8 mouse cellular contexts compared by ENCODE assay signal in genomic region chr11:120577211-120578023, GRCm38 (mm10). TPM values are rescaled to one million over a fixed set of nuclear protein-coding genes. Genes with fewer than 3 reads are reported as not detected.
DNase-seq lines count a peak whose midpoint lies in the region; ATAC-seq lines count a peak whose summit lies in the region.

No protein-coding gene starts in this region.

- no peak for ATAC-seq in forebrain, embryonic 11.5 days (replicated peaks; ENCODE audit: low FRiP score)
- no peak for ATAC-seq in liver, embryonic 16.5 days (ENCODE audit: low read depth)

- no peak for DNase-seq in forebrain, embryonic 10.5 days (ENCODE audit: extremely low spot score, low spot score)
- no peak for DNase-seq in forebrain, embryonic 11.5 days (ENCODE audit: low spot score)
- DNase-seq in right cerebral cortex, postnatal 14 days = peak; percentile 37
- no peak for DNase-seq in right cerebral cortex, adult 2 months (ENCODE audit: low spot score in 2 of 2)
- DNase-seq in induced T-regulatory cell, adult 2 months (ENCODE audit: low read depth) = peak; percentile 70
- no peak for DNase-seq in left cerebral cortex, postnatal 4 days
- DNase-seq in c-Kit-positive CD71-positive TER-119-positive erythroid progenitor cells, embryonic 14.5 days (ENCODE audit: low spot score) = no peak

- WGBS in forebrain, embryonic 10.5 days = 84% methylated on average over 7 of the region's 7 CpGs
- 78% methylated on average over 7 of the region's 7 CpGs for WGBS in forebrain, embryonic 11.5 days
- WGBS in liver, embryonic 16.5 days (ENCODE audit: insufficient replicate concordance) = 71% methylated on average over 7 of the region's 7 CpGs

- peaks cover 44% of the 10 kb centered on the region for H3K36me3 ChIP-seq in forebrain, embryonic 10.5 days (replicated peaks)
- H3K36me3 ChIP-seq in forebrain, embryonic 11.5 days (ENCODE audit: control insufficient read depth, insufficient read depth, low read length) = peaks cover 16% of the 10 kb centered on the region
- peaks cover 16% of the 10 kb centered on the region for H3K36me3 ChIP-seq in liver, embryonic 16.5 days (ENCODE audit: control insufficient read depth, insufficient read depth)

- H3K4me3 ChIP-seq in forebrain, embryonic 10.5 days = peak overlapping the region; percentile 5; the same call in 1 of the 2 replicates
- H3K4me3 ChIP-seq in forebrain, embryonic 11.5 days (ENCODE audit: low read depth, low read length) = no peak overlapping the region
- peak overlapping the region; percentile 18; the same call in 1 of the 2 replicates for H3K4me3 ChIP-seq in liver, embryonic 16.5 days (ENCODE audit: low read depth, low read length)

- no peak overlapping the region for H3K4me2 ChIP-seq in forebrain, embryonic 11.5 days (ENCODE audit: low read depth, low read length, severe bottlenecking)
- peak overlapping the region; percentile 41 for H3K4me2 ChIP-seq in liver, embryonic 16.5 days (ENCODE audit: low read depth, low read length)

- peaks cover 52% of the 10 kb centered on the region for H3K4me1 ChIP-seq in forebrain, embryonic 10.5 days
- peaks cover 13% of the 10 kb centered on the region for H3K4me1 ChIP-seq in forebrain, embryonic 11.5 days (replicated peaks; ENCODE audit: control insufficient read depth, insufficient read depth, low read length)
- peaks cover 48% of the 10 kb centered on the region for H3K4me1 ChIP-seq in liver, embryonic 16.5 days (ENCODE audit: control insufficient read depth, low read depth, low read length)

- no peak overlapping the region for H3K27ac ChIP-seq in forebrain, embryonic 10.5 days
- H3K27ac ChIP-seq in forebrain, embryonic 11.5 days (ENCODE audit: low read depth, low read length) = no peak overlapping the region
- H3K27ac ChIP-seq in liver, embryonic 16.5 days (ENCODE audit: low read length) = peak overlapping the region; percentile 81

- no peak overlapping the region for H3K9ac ChIP-seq in forebrain, embryonic 11.5 days (ENCODE audit: low read length)
- no peak overlapping the region for H3K9ac ChIP-seq in liver, embryonic 16.5 days (ENCODE audit: low read depth, low read length)

- no peaks in the 10 kb centered on the region for H3K27me3 ChIP-seq in forebrain, embryonic 10.5 days (ENCODE audit: poor library complexity, severe bottlenecking)
- H3K27me3 ChIP-seq in forebrain, embryonic 11.5 days (ENCODE audit: control insufficient read depth, insufficient read depth, low read length) = no peaks in the 10 kb centered on the region
- H3K27me3 ChIP-seq in liver, embryonic 16.5 days (ENCODE audit: control insufficient read depth, insufficient read depth, low read depth, low read length) = no peaks in the 10 kb centered on the region

- intact Hi-C loops in left cerebral cortex, postnatal 4 days (cut with DNase I) = no loop called here

- H3K9me3 ChIP-seq in forebrain, embryonic 10.5 days = no peaks in the 10 kb centered on the region
- no peaks in the 10 kb centered on the region for H3K9me3 ChIP-seq in forebrain, embryonic 11.5 days (ENCODE audit: control insufficient read depth, low read length)
- H3K9me3 ChIP-seq in liver, embryonic 16.5 days (replicated peaks; ENCODE audit: control insufficient read depth, low read length) = no peaks in the 10 kb centered on the region

RNA-seq across cellular contexts. Expression of gene Arhgdia, which starts 4.0 kb away (rescaled TPM):
- 744 and 753 TPM in 2 replicates for polyA plus RNA-seq in forebrain, embryonic 10.5 days (2016; fragmentation: Nextera tagmentation; extraction: Ambion mirVana)
- polyA plus RNA-seq in forebrain, embryonic 11.5 days (2014; fragmentation: Nextera tagmentation; extraction: Ambion mirVana) = 621 and 667 TPM in 2 replicates
- polyA plus RNA-seq in liver, embryonic 16.5 days (2015; fragmentation: Nextera tagmentation; extraction: Ambion mirVana) = 201 and 205 TPM in 2 replicates
- 100 to 1,000 TPM; 351 to 368 TPM for total RNA-seq in left cerebral cortex, postnatal 4 days (2021)

RNA-seq across cellular contexts. Expression of gene P4hb, which starts 4.4 kb away (rescaled TPM):
- polyA plus RNA-seq in forebrain, embryonic 10.5 days (2016; fragmentation: Nextera tagmentation; extraction: Ambion mirVana) = 485 and 533 TPM in 2 replicates
- 439 and 476 TPM in 2 replicates for polyA plus RNA-seq in forebrain, embryonic 11.5 days (2014; fragmentation: Nextera tagmentation; extraction: Ambion mirVana)
- 793 and 897 TPM in 2 replicates for polyA plus RNA-seq in liver, embryonic 16.5 days (2015; fragmentation: Nextera tagmentation; extraction: Ambion mirVana)
- 100 to 1,000 TPM; 187 to 203 TPM for total RNA-seq in left cerebral cortex, postnatal 4 days (2021)

RNA-seq across cellular contexts. Expression of gene Alyref, which starts 20.7 kb away (rescaled TPM):
- polyA plus RNA-seq in forebrain, embryonic 10.5 days (2016; fragmentation: Nextera tagmentation; extraction: Ambion mirVana) = 618 and 646 TPM in 2 replicates
- 808 and 816 TPM in 2 replicates for polyA plus RNA-seq in forebrain, embryonic 11.5 days (2014; fragmentation: Nextera tagmentation; extraction: Ambion mirVana)
- 52.4 and 87.2 TPM in 2 replicates for polyA plus RNA-seq in liver, embryonic 16.5 days (2015; fragmentation: Nextera tagmentation; extraction: Ambion mirVana)
- 100 to 1,000 TPM; 111 to 113 TPM for total RNA-seq in left cerebral cortex, postnatal 4 days (2021)

RNA-seq across cellular contexts. Expression of gene Anapc11, which starts 20.8 kb away (rescaled TPM):
- 218 and 228 TPM in 2 replicates for polyA plus RNA-seq in forebrain, embryonic 10.5 days (2016; fragmentation: Nextera tagmentation; extraction: Ambion mirVana)
- polyA plus RNA-seq in forebrain, embryonic 11.5 days (2014; fragmentation: Nextera tagmentation; extraction: Ambion mirVana) = 200 and 217 TPM in 2 replicates
- 66.8 and 67.8 TPM in 2 replicates for polyA plus RNA-seq in liver, embryonic 16.5 days (2015; fragmentation: Nextera tagmentation; extraction: Ambion mirVana)
- total RNA-seq in left cerebral cortex, postnatal 4 days (2021) = 100 to 1,000 TPM; 113 to 115 TPM

RNA-seq across cellular contexts. Expression of gene Ppp1r27, which starts 26.5 kb away (rescaled TPM):
- polyA plus RNA-seq in forebrain, embryonic 10.5 days (2016; fragmentation: Nextera tagmentation; extraction: Ambion mirVana) = not detected in 2 replicates
- polyA plus RNA-seq in forebrain, embryonic 11.5 days (2014; fragmentation: Nextera tagmentation; extraction: Ambion mirVana) = not detected in 2 replicates
- polyA plus RNA-seq in liver, embryonic 16.5 days (2015; fragmentation: Nextera tagmentation; extraction: Ambion mirVana) = 0.20 and 1.2 TPM in 2 replicates
- total RNA-seq in left cerebral cortex, postnatal 4 days (2021) = not detected

Comparison
In these comparisons a context has a peak if more than half of its experiments do, and no peak if none do; other contexts are left out.
1. DNase-seq: peak in right cerebral cortex, postnatal 14 days (single experiment) and induced T-regulatory cell, adult 2 months (single experiment); none in forebrain, embryonic 10.5 days (single experiment), forebrain, embryonic 11.5 days (single experiment), right cerebral cortex, adult 2 months (0 of 2), left cerebral cortex, postnatal 4 days (single experiment) and c-Kit-positive CD71-positive TER-119-positive erythroid progenitor cells, embryonic 14.5 days (single experiment).